Mouse (Mus musculus) adrenal gland, postnatal 36 days (tissue): Measurements from ENCODE around the gene Cdca3. TPM values are rescaled to one million over a fixed set of nuclear protein-coding genes. Genes with fewer than 3 reads are reported as not detected.
"Not testable (repeated sequence)": the region's sequence is repeated elsewhere in the genome, so short reads cannot be mapped to it uniquely, and the experiment has no call there.

Experiments
- DNase-seq, 2 experiments: peaks; one replicate each; pipeline ENCODE4 v3.0.0; 2021; ENCODE audit warnings: mixed read lengths in 1 of 2
- long read RNA-seq, 2 experiments: library from polyadenylated mRNA; stranded (forward); transcript quantifications; one replicate each; pipeline ENCODE4 v2.0.0; 2021; ENCODE audit warnings: borderline sequencing depth in 2 of 2
- total RNA-seq, 2 experiments: library from RNA; stranded (reverse); gene quantifications; 2 replicates each; pipeline ENCODE4 v1.2.3; 2021

The Cdca3 gene
- 1 to 10 TPM; 5.9 to 9.2 TPM for total RNA-seq
- long read RNA-seq, experiment 1, transcript Cdca3-201 (6 exons, 1,976 nt), result major isoform, 9 of 10 reads
- long read RNA-seq, experiment 1, partial matches to known transcripts, result 1 of 10 reads
- long read RNA-seq, experiment 1, other reads (novel, unspliced or antisense), result 0 of 10 reads
- long read RNA-seq, experiment 2, partial matches to known transcripts, result 0 of 1 reads
- long read RNA-seq, experiment 2, other reads (novel, unspliced or antisense), result 0 of 1 reads

- peak; percentile 98 to 99 for DNase-seq
These were observed at the start of gene Cdca3, which contains the start of gene Usp5 for GRCm38 (mm10) chr6:124828868-124829798. Cdca3 (plus strand) TSS chr6:124829547. Usp5 (minus strand) TSS chr6:124829484.

GRCm38 (mm10) chr6:124779984-124780416 is 49.3 kb upstream of the Cdca3 start:
- no peak for DNase-seq

GRCm38 (mm10) chr6:124780917-124781316 is 48.4 kb upstream of the Cdca3 start:
- DNase-seq, result no peak

- DNase-seq, result peak in 1 of 2 experiments; percentile 38
These were observed 46.9 kb upstream of the Cdca3 start for GRCm38 (mm10) chr6:124782436-124782835.

- DNase-seq, result no peak
These were observed 42.5 kb upstream of the Cdca3 start for GRCm38 (mm10) chr6:124786756-124787420.

- DNase-seq, result no peak
These were observed 41.6 kb upstream of the Cdca3 start for GRCm38 (mm10) chr6:124787722-124788121.

GRCm38 (mm10) chr6:124789519-124789918 is 39.8 kb upstream of the Cdca3 start:
- DNase-seq, result no peak

- no peak for DNase-seq
These were observed 39.2 kb upstream of the Cdca3 start for GRCm38 (mm10) chr6:124790121-124790520.

GRCm38 (mm10) chr6:124791911-124792310 is 37.4 kb upstream of the Cdca3 start:
- no peak for DNase-seq

GRCm38 (mm10) chr6:124795781-124796180 is 33.6 kb upstream of the Cdca3 start:
- no peak for DNase-seq

- DNase-seq, result no peak
These were observed 33.1 kb upstream of the Cdca3 start for GRCm38 (mm10) chr6:124796200-124796599.

GRCm38 (mm10) chr6:124802400-124802799 is 26.9 kb upstream of the Cdca3 start:
- DNase-seq, result not testable (repeated sequence)

- no peak for DNase-seq
These were observed 26.3 kb upstream of the Cdca3 start for GRCm38 (mm10) chr6:124803061-124803460.

- DNase-seq, result not testable (repeated sequence)
These were observed 25.7 kb upstream of the Cdca3 start for GRCm38 (mm10) chr6:124803691-124804090.

- no peak for DNase-seq
These were observed 25.0 kb upstream of the Cdca3 start for GRCm38 (mm10) chr6:124804341-124804740.

- peak; percentile 97 to 99 for DNase-seq
These were observed 23.7 kb upstream of the Cdca3 start for GRCm38 (mm10) chr6:124805341-124806321.

GRCm38 (mm10) chr6:124806446-124807140 is 22.8 kb upstream of the Cdca3 start:
- no peak for DNase-seq

GRCm38 (mm10) chr6:124807366-124807765 is 22.0 kb upstream of the Cdca3 start:
- no peak for DNase-seq

- no peak for DNase-seq
These were observed 21.4 kb upstream of the Cdca3 start for GRCm38 (mm10) chr6:124807986-124808357.

GRCm38 (mm10) chr6:124808358-124809012 is 20.9 kb upstream of the Cdca3 start, which contains the start of gene Spsb2:
Spsb2 (plus strand) TSS chr6:124808661.
- DNase-seq, result peak; percentile 88 to 91
